Mouse (Mus musculus) C2C12 (cell line): ENCODE measurements around the gene Ffar3.

Experiments
- CEBPB ChIP-seq: IDR thresholded peaks from one replicate; pipeline ENCODE4 v1.6.1; 2011; ENCODE audit warnings: low read depth, mild to moderate bottlenecking, control low read depth, moderate library complexity
- CTCF ChIP-seq: IDR thresholded peaks from one replicate; pipeline ENCODE4 v1.5.1; 2011; ENCODE audit not compliant: control insufficient read depth, insufficient read depth, insufficient read length
- MAX ChIP-seq: IDR thresholded peaks from one replicate; pipeline ENCODE4 v1.6.1; 2011; ENCODE audit warnings: mild to moderate bottlenecking, control low read depth
- MYOG ChIP-seq: IDR thresholded peaks from one replicate; pipeline ENCODE4 v1.6.1; 2011; ENCODE audit not compliant: control insufficient read depth, insufficient read length; ENCODE audit errors: extremely low read depth
- USF1 ChIP-seq: IDR thresholded peaks from one replicate; pipeline ENCODE4 v1.6.1; 2011; ENCODE audit warnings: low read depth, mild to moderate bottlenecking, control low read depth, moderate library complexity

DNA sequence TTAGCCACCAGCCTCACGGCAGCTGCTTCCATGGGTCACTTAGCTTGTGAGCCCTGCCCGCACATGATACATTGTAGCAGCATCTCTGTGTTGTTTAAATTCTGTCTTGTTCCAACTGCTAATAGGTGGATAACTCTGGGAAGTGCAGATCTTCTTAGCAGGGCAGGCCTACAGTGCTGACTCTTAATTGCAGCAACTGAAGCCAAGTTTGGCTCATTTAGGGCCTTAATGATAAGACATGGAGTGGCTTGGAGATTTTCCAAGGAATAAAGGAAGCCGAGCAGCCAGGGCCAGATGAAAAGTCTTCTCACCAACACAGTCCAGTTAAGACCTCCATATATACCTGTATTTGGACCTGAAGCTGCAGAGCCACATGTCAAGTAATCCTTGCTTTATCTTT lies 15.7 kb downstream of the Ffar3 start:
- TF ChIP-seq USF1, result no peak
- no peak for TF ChIP-seq MAX
- no peak for TF ChIP-seq CTCF
- no peak for TF ChIP-seq MYOG
- TF ChIP-seq CEBPB, result no peak
